In the genomic region with DNA sequence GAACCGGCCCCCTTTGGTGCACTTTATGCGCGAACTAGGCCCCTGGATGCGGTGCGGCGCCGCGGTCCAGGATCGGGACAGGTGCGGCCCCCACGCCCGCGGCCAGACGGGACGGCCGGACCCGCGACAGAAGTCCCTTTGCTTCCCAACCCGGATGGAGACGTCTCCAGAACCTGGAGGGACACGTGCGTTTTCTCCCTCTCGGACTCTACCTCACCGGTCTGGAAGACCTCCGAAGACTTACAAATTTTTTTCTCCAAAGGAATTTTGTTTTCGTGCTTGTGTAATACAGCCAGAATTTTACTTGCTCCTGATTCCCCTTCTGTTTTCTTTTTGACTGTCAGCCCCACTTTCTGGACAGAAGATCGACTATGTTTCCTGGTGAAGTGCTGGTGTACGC, we compare ENCODE assay signal across 7 mouse cellular contexts. TPM values are rescaled to one million over a fixed set of nuclear protein-coding genes. Genes with fewer than 3 reads are reported as not detected.
DNase-seq lines count a peak whose midpoint lies in the region; ATAC-seq and TF ChIP-seq lines count a peak whose summit lies in the region.

No protein-coding gene starts in this region.

- H3K9ac ChIP-seq in embryonic facial prominence, embryonic 14.5 days (ENCODE audit: low read depth, low read length), result peak overlapping the region; percentile 89
- H3K9ac ChIP-seq in intestine, embryonic 16.5 days (ENCODE audit: low read depth, low read length), result peak overlapping the region; percentile 95
- peak overlapping the region; percentile 92 for H3K9ac ChIP-seq in neural tube, embryonic 14.5 days (replicated peaks; ENCODE audit: low read depth, low read length)

- peak overlapping the region; percentile 90 for H3K27ac ChIP-seq in embryonic facial prominence, embryonic 14.5 days (replicated peaks; ENCODE audit: low read depth, low read length)
- H3K27ac ChIP-seq in intestine, embryonic 16.5 days (ENCODE audit: low read length), result peak overlapping the region; percentile 97
- H3K27ac ChIP-seq in neural tube, embryonic 14.5 days (ENCODE audit: low read depth, low read length), result peak overlapping the region; percentile 96

- H3K9me3 ChIP-seq in embryonic facial prominence, embryonic 14.5 days (ENCODE audit: control insufficient read depth, low read length), result no peaks in the 10 kb centered on the region
- no peaks in the 10 kb centered on the region for H3K9me3 ChIP-seq in intestine, embryonic 16.5 days (ENCODE audit: control insufficient read depth, low read length)
- H3K9me3 ChIP-seq in neural tube, embryonic 14.5 days (ENCODE audit: control insufficient read depth, low read length), result no peaks in the 10 kb centered on the region

- TF ChIP-seq CTCF in lung, adult 2 months (IDR thresholded peaks at IDR 0.05; ENCODE audit: insufficient read depth, low read length), result no peak

- H3K4me3 ChIP-seq in lung, adult 2 months (replicated peaks; ENCODE audit: extremely low read depth, low read depth, low read length), result peak overlapping the region; percentile 95
- H3K4me3 ChIP-seq in embryonic facial prominence, embryonic 14.5 days (ENCODE audit: low read depth, low read length), result peak overlapping the region; percentile 88
- peak overlapping the region; percentile 75 for H3K4me3 ChIP-seq in intestine, embryonic 16.5 days (ENCODE audit: low read length)
- H3K4me3 ChIP-seq in neural tube, embryonic 14.5 days (ENCODE audit: low read depth, low read length), result peak overlapping the region; percentile 91

- TF ChIP-seq POLR2A in lung, adult 2 months (IDR thresholded peaks at IDR 0.05; ENCODE audit: borderline replicate concordance, extremely low read depth, low read depth, low read length), result no peak

- H3K27me3 ChIP-seq in embryonic facial prominence, embryonic 14.5 days (replicated peaks; ENCODE audit: control insufficient read depth, insufficient read depth, low read length), result no peaks in the 10 kb centered on the region
- H3K27me3 ChIP-seq in intestine, embryonic 16.5 days (replicated peaks; ENCODE audit: control insufficient read depth, insufficient read depth, low read length), result no peaks in the 10 kb centered on the region
- H3K27me3 ChIP-seq in neural tube, embryonic 14.5 days (ENCODE audit: control insufficient read depth, insufficient read depth, low read length), result no peaks in the 10 kb centered on the region

- no peak for DNase-seq in lung, adult 2 months
- DNase-seq in lung, postnatal 25 days (ENCODE audit: low spot score), result no peak
- DNase-seq in embryonic facial prominence, embryonic 14.5 days (ENCODE audit: low spot score), result no peak
- DNase-seq in layer of hippocampus, adult 11-12 months (ENCODE audit: low spot score), result no peak
- DNase-seq in cerebellum, postnatal 36 days, result no peak

- under 1% methylated on average over 28 of the region's 28 CpGs for WGBS in lung, adult 2 months
- WGBS in embryonic facial prominence, embryonic 14.5 days, result 1% methylated on average over 25 of the region's 28 CpGs
- 2% methylated on average over 28 of the region's 28 CpGs for WGBS in intestine, embryonic 16.5 days
- WGBS in neural tube, embryonic 14.5 days, result 2% methylated on average over 28 of the region's 28 CpGs

- peak overlapping the region; percentile 74 for H3K4me2 ChIP-seq in embryonic facial prominence, embryonic 14.5 days (ENCODE audit: low read depth, low read length)
- H3K4me2 ChIP-seq in intestine, embryonic 16.5 days (ENCODE audit: low read depth, low read length), result peak overlapping the region; percentile 54
- peak overlapping the region; percentile 85 for H3K4me2 ChIP-seq in neural tube, embryonic 14.5 days (ENCODE audit: low read depth, low read length)

- peak; percentile 3; the same call in 1 of the 2 replicates for ATAC-seq in embryonic facial prominence, embryonic 14.5 days (ENCODE audit: low read depth)
- no peak for ATAC-seq in intestine, embryonic 16.5 days
- no peak; the same call in 1 of the 2 replicates for ATAC-seq in neural tube, embryonic 14.5 days (ENCODE audit: low read depth)

- 0 out of 2 replicates have a peak, but pooled peaks cover 4% of the 10 kb centered on the region for H3K36me3 ChIP-seq in embryonic facial prominence, embryonic 14.5 days (ENCODE audit: control insufficient read depth, insufficient read depth, low read length)
- H3K36me3 ChIP-seq in intestine, embryonic 16.5 days (ENCODE audit: control insufficient read depth, insufficient read depth, low read length), result no peaks in the 10 kb centered on the region
- no peaks in the 10 kb centered on the region for H3K36me3 ChIP-seq in neural tube, embryonic 14.5 days (ENCODE audit: control insufficient read depth, insufficient read depth, low read length)

- H3K4me1 ChIP-seq in lung, adult 2 months (ENCODE audit: control insufficient read depth, insufficient read depth, low read length), result peaks cover 6% of the 10 kb centered on the region
- peaks cover 17% of the 10 kb centered on the region for H3K4me1 ChIP-seq in embryonic facial prominence, embryonic 14.5 days (ENCODE audit: control insufficient read depth, insufficient read depth, low read length)
- peaks cover 4% of the 10 kb centered on the region for H3K4me1 ChIP-seq in intestine, embryonic 16.5 days (ENCODE audit: control insufficient read depth, insufficient read depth, low read length)
- peaks cover 16% of the 10 kb centered on the region for H3K4me1 ChIP-seq in neural tube, embryonic 14.5 days (ENCODE audit: control insufficient read depth, insufficient read depth, low read length)

RNA-seq across cellular contexts. Expression of a gene that starts 1.2 kb away (rescaled TPM):
- 11.9 and 18.4 TPM in 2 replicates for polyA plus RNA-seq in lung, adult 2 months (2012; rRNA removed)
- 6.2 and 6.4 TPM in 2 replicates for polyA plus RNA-seq in embryonic facial prominence, embryonic 14.5 days (2014; fragmentation: Nextera tagmentation; extraction: Ambion mirVana)
- polyA plus RNA-seq in intestine, embryonic 16.5 days (2015; fragmentation: Nextera tagmentation; extraction: Ambion mirVana), result 2.1 and 2.2 TPM in 2 replicates
- polyA plus RNA-seq in neural tube, embryonic 14.5 days (2014; fragmentation: Nextera tagmentation; extraction: Ambion mirVana), result 7.2 TPM in 2 replicates
